Mouse (Mus musculus) A20 (cell line): ENCODE measurements around the gene Nqo2.

ENCODE experiments used
- DNase-seq: peaks from one replicate; pipeline ENCODE4 v3.0.0-alpha.2; 2011; ENCODE audit warnings: low read depth, low spot score

Gene Nqo2

DNA sequence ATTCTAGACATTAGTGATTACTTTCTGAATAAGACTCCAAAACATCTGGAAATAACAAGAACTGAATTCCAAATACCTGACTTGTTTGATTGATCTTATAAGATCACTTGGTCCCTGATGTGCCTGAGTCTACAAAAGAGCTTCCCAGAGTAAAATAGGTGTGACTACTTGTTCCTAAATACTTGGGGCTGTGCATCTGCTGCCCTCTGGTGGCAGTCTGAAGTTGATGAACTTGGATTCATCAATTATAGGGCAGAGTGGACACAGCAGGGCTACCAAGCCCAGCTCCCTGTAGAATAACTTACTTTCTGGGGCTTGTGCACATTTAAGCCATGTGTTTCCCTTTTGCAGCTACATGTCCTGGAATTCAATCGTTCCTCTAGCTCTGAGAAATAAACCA is 30.7 kb downstream of the Nqo2 start:
- peak; percentile 72 for DNase-seq

DNA sequence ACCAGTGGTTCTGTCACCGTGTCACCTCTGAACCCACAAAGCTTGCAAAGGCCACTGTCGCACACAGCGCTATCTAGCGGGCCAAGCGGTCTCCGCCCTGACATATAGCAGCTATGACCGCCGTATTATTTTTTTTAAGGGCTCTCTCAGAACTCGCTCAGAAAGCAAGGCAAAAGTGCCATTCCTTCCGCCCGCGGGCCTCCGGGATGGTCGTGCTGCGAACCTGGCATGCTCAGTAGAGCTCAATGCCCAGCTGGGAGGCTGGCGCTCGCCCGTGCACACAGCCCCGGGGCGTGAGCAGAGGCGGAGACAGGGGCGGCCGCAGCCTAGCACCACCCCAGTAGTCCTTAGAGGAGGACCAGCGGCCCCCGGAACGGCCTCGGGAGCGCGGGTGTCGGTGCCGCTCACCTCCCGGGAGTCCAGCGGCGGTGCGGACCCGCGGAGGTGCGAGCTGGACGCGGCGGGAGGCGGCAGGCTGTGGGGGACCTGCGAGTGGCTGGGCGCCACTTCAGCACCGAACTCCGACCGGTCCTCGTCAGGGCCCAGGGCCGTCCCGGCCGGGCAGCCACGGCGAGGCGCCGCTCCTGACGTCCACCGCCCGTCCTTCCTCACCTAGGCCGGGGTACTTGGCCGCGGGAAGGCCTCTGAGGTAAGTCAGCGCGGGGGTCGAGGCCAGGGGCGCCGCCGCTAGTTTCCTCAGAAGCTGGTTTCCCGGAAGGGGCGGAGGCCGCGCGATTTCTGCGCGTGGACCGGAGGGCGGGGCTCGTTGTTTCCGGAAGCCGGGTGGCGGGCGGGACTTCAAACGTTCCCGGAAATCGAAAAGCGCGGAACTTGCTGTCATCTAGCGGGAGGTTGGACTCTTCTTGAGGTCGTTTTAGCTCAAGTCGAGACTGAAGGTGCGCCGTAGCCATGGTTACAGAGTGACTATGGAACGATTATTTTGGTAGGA is 37.8 kb downstream of the Nqo2 start, which contains the start of the genes Ripk1 and Serpinb6a:
TSS of gene Ripk1 (plus strand) at position 306 of the 949 bp plus-strand sequence.
TSS of gene Serpinb6a (minus strand) at position 737 of the 949 bp plus-strand sequence.
- DNase-seq: peak; percentile 94

DNA sequence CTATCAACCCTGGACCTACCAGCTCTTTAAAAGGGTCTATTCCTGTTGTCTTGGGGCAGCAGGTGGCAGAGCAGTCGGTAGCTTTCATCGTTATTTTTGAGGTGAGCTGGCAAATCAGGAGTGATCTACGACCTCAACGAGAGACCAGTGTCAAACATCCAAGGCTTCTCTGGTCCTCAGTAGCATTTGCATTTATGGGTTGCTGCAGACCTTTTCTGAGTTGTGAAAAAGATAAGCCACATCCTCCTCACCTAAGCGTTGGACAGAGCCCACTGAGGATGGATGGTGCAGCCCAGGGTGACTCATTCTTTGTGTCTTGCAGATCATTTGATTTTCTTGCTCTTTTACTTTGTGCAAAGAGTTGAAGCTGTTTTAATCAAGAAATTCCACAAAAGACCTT is 38.6 kb downstream of the Nqo2 start:
- DNase-seq: no peak

DNA sequence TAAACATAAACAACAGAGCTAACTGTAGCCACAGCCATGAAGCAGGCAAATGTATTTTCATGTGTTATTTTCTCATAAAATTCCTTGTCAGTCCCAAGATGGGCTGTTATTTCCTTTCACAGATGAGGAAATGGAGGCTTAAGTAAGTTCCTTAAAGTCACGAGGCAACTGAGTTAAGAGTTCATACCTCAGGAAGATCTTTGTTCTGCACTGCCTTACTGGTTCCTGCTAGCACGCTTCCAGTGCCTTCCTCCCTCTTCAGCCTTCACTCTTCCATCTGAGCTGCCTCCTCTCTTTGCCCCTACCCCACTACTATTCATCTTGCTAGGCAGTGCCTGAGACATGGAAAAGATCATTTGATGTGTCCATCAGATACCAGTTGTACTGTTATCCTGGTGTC is 42.7 kb downstream of the Nqo2 start:
- DNase-seq: no peak

DNA sequence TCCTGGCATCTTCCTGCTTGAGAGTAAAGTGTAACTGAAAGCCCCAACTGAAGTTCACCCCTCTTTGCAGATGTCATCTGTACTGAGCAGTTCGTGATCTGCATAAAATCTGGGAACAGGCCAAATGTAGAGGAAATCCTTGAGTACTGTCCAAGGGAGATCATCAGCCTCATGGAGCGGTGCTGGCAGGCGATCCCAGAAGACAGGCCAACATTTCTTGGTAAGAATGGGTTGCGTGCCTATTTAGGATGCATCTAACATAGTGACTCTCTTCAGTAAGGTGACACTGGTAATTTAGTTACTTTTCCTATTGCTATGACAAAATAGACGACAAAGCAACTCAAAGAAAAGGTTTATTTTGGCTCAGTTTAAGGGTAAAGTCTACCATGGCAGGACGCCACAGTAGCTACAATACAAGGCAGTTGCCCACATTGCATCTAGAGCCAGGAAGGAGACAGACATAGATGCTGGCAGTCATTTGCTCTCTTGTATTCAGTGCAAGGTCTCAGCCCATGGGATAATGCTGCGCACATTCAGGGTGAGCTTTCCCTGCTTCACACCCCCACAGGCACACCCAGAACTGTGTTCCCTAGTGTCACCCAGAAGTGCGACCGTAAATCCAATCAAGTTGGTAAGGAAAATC is 52.6 kb downstream of the Nqo2 start:
- DNase-seq: no peak

DNA sequence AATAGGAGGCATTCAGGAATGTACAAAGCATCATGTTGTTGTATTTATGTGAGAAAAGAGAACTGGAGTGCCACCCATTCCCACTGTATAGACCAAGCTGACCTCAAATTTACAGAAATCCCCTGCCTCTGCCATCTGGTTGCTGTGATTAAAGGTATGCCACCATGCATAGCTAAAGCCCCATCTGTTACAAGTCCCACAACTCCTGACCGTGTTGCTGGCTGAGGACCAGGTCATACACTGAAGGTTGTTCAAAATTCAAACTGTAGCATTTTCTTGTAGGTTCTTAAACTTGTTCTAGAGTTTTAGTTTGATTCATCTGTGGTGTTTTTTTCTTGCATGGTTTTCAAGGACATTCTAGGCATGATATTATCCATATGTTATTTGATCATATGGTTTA is 54.0 kb downstream of the Nqo2 start:
- no peak for DNase-seq

DNA sequence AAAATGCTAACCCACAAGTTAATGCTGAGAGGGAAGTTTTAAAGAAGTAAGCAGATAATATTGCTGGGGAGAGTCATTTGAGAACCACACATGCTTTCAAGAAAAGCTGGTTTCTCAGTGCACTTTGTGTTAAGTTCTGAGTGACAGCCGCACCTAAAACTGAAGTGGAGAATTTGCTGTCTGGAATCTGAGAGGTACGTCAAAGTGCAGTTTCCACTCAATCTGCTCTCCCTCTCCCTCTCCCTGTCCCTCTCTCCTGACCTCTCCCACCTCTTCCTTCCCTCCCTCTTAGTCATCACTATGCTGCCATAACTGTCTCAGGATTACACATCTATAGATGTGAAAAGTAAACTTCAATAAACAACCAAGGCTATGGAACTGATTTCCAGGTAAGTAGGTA is 57.5 kb downstream of the Nqo2 start:
- no peak for DNase-seq

DNA sequence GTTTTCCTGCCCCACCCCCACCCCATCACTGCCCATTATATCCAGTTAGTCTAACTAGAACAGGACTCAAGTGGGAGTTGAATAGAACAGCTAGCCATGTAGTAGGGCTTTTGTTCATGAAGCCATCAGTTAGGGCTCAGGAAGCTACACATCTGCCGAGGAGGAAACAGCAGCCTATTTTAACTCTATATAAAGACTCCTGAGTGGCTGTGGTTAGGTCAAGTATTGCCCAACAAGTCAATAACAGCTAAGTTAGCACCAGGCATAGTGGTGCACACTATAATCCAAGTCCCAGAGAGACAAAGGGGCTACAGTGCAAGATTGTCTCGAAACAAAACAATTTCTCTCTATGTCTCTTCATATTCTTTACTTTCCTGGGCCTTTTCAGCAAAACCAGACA is 67.6 kb downstream of the Nqo2 start:
- DNase-seq: no peak

DNA sequence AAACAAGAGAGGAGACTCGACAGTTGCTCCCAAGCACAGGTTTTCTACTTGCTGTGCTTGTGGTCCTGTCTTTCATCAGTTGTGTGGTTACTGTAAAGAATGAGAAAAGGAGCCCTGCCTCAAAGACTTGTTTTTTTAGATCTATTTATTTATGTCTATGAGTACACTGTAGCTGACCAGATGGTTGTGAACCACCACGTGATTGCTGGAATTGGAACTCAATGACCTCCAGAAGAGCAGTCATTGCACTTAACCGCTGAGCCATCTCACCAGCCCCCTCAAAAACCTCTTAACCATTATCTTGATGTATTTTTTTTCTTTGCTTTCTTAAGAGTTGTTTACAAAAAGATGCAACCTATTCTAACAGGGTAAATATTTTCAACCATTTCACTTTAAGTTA is 70.9 kb downstream of the Nqo2 start:
- no peak for DNase-seq

DNA sequence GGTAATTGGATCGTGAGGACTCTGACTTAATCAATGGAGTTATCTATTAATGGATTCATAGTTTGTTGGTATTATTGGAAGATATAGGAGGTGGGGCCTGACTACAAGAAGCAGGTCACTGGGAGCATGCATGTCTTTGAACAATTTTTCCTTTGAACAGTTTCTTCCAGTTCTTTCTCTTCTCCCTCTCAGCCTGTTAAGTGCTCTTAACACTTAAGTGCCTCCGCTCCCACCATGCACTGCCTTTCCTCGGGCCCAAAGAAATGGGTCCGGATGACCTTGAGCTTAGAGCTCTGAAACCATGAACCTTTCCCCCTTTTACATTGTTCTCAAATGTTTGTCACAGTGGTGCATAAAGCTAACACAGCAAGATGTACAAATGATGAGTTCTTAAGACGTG is 72.2 kb downstream of the Nqo2 start:
- no peak for DNase-seq

DNA sequence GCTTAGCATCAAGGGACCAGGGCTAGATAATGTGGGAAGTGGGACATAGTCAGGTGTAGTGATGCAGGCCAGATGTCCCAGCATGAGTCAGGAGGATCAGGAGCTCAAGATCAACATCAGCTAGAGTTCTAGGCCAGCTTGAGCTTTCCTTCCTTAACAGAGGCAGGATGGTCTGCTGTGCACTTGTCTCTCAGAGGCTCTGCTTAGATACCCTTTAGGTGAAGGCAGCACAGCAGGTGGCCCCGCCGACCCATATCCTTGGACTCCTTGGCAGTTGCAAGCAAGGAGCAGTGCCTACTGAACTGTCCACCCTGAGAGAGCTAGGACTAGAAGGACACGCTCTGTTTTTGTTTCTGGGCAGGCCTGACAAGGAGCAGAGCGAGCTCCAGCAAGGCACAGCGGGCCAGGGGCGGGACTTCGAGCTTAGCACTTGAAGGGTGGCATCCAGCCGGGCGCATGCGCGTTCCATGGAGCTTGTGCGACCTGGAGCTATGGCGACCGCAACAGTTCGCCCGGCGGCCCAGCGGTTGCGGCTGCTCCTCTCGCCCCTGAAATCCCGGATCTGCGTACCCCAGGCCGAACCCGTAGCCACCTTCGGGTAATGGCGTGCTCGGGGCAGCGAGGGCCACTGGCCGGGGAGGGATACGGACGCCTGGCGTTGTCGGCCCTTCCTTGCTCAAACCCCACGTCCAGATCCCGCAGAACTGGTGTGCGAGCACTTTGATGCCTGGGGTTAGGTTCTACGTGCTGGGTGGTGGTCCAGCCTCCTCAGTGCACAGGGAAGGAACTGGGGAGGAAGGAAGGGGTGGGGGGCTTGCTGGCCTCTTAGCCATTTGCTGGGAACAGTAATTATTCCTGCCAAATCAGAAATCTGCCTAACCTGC is 72.9 kb downstream of the Nqo2 start, which contains the start of gene Bphl:
TSS of gene Bphl (plus strand) at position 426 of the 884 bp plus-strand sequence.
- DNase-seq: peak; percentile 94

DNA sequence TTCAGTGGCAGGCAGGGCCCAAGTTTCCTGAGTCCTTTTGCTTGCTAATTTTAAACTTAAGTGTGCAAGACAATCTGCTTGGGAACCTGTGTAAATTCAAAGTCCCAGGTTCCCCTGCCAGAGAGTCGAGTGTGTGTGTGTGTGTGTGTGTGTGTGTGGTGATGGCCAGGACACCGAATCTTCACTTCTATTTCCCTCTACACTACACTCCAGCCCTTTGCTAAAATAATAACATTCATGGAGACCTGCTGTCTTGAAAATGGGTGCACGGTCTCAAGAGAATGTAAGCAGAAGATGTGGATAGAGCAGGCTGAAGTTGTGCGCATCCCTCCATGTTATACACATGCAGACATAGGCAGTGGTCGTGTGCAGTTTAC is 73.6 kb downstream of the Nqo2 start:
- peak; percentile 51 for DNase-seq
